Mouse (Mus musculus): ENCODE measurements around the gene Plppr3.

DNA sequence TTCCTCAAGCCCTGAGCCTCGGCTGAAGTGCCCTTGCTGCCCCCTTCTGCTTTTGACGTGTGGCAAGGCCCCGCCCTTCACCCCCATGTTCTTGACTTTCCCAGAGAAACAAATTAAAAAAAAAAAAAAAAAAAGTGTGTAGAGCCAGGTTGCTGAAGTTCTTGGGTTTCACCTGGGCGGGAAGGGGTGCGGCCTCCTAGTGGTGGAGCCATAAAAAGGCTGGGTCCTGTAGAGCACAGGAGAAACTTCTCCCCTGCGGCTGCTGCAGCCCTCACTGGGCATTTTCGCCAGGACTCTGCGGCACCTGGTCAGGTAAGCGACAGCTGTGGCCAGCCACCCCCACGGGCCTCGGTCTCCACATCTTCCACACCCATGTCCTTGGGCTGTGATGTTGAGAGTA lies 53.7 kb downstream of the Plppr3 start, which contains the start of gene Misp:
- no peak for TF ChIP-seq CTCF (IDR thresholded peaks at IDR 0.05; ENCODE audit: low read depth, low read length)
- no peak for TF ChIP-seq POLR2A (IDR thresholded peaks at IDR 0.05; ENCODE audit: borderline replicate concordance, low read depth, low read length)

All from bone marrow macrophage, adult 2 months (primary cell).